8 mouse cellular contexts compared by ENCODE assay signal in the genomic region with DNA sequence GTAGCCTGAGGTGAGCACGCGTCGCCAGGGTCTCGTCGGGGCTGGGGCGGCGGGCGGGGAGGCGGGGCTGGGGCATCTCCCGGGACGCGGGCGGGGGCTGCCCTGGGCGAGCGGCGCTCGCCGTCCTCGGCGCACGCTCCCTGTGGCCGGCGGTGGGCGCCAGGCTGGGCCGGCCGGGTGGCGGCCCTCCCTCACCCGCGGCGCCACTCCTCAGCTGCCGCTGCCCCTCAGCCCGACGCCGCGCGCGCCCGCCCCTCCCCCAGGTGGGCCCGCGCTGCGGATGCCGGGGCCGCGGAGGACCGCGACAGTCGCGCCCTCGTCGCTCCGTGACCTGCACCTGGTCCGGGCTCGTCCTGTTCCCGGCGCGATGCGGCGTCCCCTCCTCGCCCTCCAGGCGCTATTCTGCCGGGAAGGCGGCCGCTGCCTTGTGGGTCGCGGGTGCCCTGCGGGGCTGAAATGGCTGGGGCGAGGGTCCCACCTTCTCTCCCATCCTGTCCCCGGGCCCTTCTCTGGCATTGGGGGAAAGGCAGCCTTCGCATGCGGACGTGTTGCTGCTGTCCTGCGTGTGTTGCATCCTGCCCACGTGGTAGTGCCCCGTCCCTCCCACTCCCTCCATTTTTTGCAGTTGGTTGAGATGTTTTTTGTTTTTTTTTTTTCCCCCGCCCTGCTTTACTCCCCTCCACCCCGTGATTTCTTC. TPM values are rescaled to one million over a fixed set of nuclear protein-coding genes. Genes with fewer than 3 reads are reported as not detected.
A peak's percentile ranks its signal among the peaks of the same experiment; 100 is the strongest.
DNase-seq lines count a peak whose midpoint lies in the region; ATAC-seq and TF ChIP-seq lines count a peak whose summit lies in the region.

No protein-coding gene starts in this region.

- peak; percentile 29 for ATAC-seq in intestine, postnatal 0 days
- ATAC-seq in liver, embryonic 16.5 days (ENCODE audit: low read depth), result peak; percentile 61

- peak overlapping the region; percentile 97 for H3K9ac ChIP-seq in intestine, postnatal 0 days (ENCODE audit: low read depth, low read length)
- peak overlapping the region; percentile 93 for H3K9ac ChIP-seq in liver, embryonic 16.5 days (ENCODE audit: low read depth, low read length)

- under 1% methylated on average over 57 of the region's 76 CpGs for WGBS in intestine, postnatal 0 days
- under 1% methylated on average over 71 of the region's 76 CpGs for WGBS in liver, embryonic 16.5 days (ENCODE audit: insufficient replicate concordance)

- no peaks in the 10 kb centered on the region for H3K36me3 ChIP-seq in intestine, postnatal 0 days (ENCODE audit: control insufficient read depth, insufficient read depth)
- H3K36me3 ChIP-seq in liver, embryonic 16.5 days (ENCODE audit: control insufficient read depth, insufficient read depth), result no peaks in the 10 kb centered on the region
- H3K36me3 ChIP-seq in testis, adult 2 months (ENCODE audit: control insufficient read depth, insufficient read depth, low read length), result no peaks in the 10 kb centered on the region

- H3K4me2 ChIP-seq in intestine, postnatal 0 days (replicated peaks; ENCODE audit: low read depth), result peak overlapping the region; percentile 91
- H3K4me2 ChIP-seq in liver, embryonic 16.5 days (ENCODE audit: low read depth, low read length), result peak overlapping the region; percentile 90

- no peak; the same call in 1 of the 2 replicates for TF ChIP-seq POLR2A in testis, adult 2 months (IDR thresholded peaks at IDR 0.05; ENCODE audit: control insufficient read depth, low read depth, low read length)

- peak overlapping the region; percentile 99 for H3K27ac ChIP-seq in intestine, postnatal 0 days (ENCODE audit: low read depth, low read length)
- peak overlapping the region; percentile 91 for H3K27ac ChIP-seq in liver, embryonic 16.5 days (ENCODE audit: low read length)
- peak overlapping the region; percentile 91 for H3K27ac ChIP-seq in testis, adult 2 months (ENCODE audit: control insufficient read depth, insufficient read depth, low read depth, low read length)

- H3K4me3 ChIP-seq in intestine, postnatal 0 days (ENCODE audit: low read depth, low read length), result peak overlapping the region; percentile 91
- peak overlapping the region; percentile 92 for H3K4me3 ChIP-seq in liver, embryonic 16.5 days (ENCODE audit: low read depth, low read length)
- H3K4me3 ChIP-seq in testis, adult 2 months (ENCODE audit: control insufficient read depth, low read depth, low read length), result peak overlapping the region; percentile 98

- TF ChIP-seq CTCF in intestine, postnatal 0 days (IDR thresholded peaks at IDR 0.05; ENCODE audit: low read depth), result no peak
- no peak for TF ChIP-seq CTCF in testis, adult 2 months (IDR thresholded peaks at IDR 0.05; ENCODE audit: control insufficient read depth, insufficient read depth, insufficient replicate concordance, low read depth, low read length)

- peak; percentile 76 for DNase-seq in A20 (ENCODE audit: low read depth, low spot score)
- DNase-seq in T-cell, adult 2 months (ENCODE audit: low spot score), result peak; percentile 70
- DNase-seq in embryo, embryonic 11.5 days (ENCODE audit: low read depth, low spot score), result peak; percentile 39
- peak; percentile 37 to 65 for DNase-seq in gastrocnemius, postnatal 4 days (ENCODE audit: low spot score in 2 of 2)
- DNase-seq in neural tube, embryonic 10.5 days (ENCODE audit: extremely low spot score, low spot score), result peak; percentile 73

- peaks cover 7% of the 10 kb centered on the region for H3K4me1 ChIP-seq in intestine, postnatal 0 days (replicated peaks; ENCODE audit: control insufficient read depth, insufficient read depth, low read length)
- H3K4me1 ChIP-seq in liver, embryonic 16.5 days (ENCODE audit: control insufficient read depth, low read depth, low read length), result peaks cover 18% of the 10 kb centered on the region
- peaks cover 3% of the 10 kb centered on the region; the same call in 1 of the 2 replicates for H3K4me1 ChIP-seq in testis, adult 2 months (ENCODE audit: control insufficient read depth, insufficient read depth, low read length)

- no peaks in the 10 kb centered on the region for H3K9me3 ChIP-seq in intestine, postnatal 0 days (ENCODE audit: control insufficient read depth)
- H3K9me3 ChIP-seq in liver, embryonic 16.5 days (replicated peaks; ENCODE audit: control insufficient read depth, low read length), result no peaks in the 10 kb centered on the region

- H3K27me3 ChIP-seq in intestine, postnatal 0 days (replicated peaks; ENCODE audit: control insufficient read depth, insufficient read depth, low read length), result no peaks in the 10 kb centered on the region
- no peaks in the 10 kb centered on the region for H3K27me3 ChIP-seq in liver, embryonic 16.5 days (ENCODE audit: control insufficient read depth, insufficient read depth, low read depth, low read length)
- H3K27me3 ChIP-seq in testis, adult 2 months (ENCODE audit: control insufficient read depth, insufficient read depth, low read length), result no peaks in the 10 kb centered on the region

RNA-seq across cellular contexts. Expression of a gene that starts 0.7 kb away (rescaled TPM):
- 10 to 100 TPM in 1 of 2 experiments, 1 to 10 TPM in 1; 9.4 to 10.5 TPM for total RNA-seq in gastrocnemius, postnatal 4 days (2021)
- 4.8 and 5.9 TPM in 2 replicates for polyA plus RNA-seq in intestine, postnatal 0 days (2015; fragmentation: Nextera tagmentation; extraction: Ambion mirVana)
- 1.3 and 1.4 TPM in 2 replicates for polyA plus RNA-seq in liver, embryonic 16.5 days (2015; fragmentation: Nextera tagmentation; extraction: Ambion mirVana)
- polyA plus RNA-seq in testis, adult 2 months (2012; rRNA removed), result 10.3 and 12.0 TPM in 2 replicates

RNA-seq across cellular contexts. Expression of a gene that starts 3.2 kb away (rescaled TPM):
- 10 to 100 TPM; 45.3 to 52.9 TPM for total RNA-seq in gastrocnemius, postnatal 4 days (2021)
- 11.8 and 13.9 TPM in 2 replicates for polyA plus RNA-seq in intestine, postnatal 0 days (2015; fragmentation: Nextera tagmentation; extraction: Ambion mirVana)
- 5.3 and 5.4 TPM in 2 replicates for polyA plus RNA-seq in liver, embryonic 16.5 days (2015; fragmentation: Nextera tagmentation; extraction: Ambion mirVana)
- polyA plus RNA-seq in testis, adult 2 months (2012; rRNA removed), result 7.2 and 8.8 TPM in 2 replicates

RNA-seq across cellular contexts. Expression of a gene that starts 47.6 kb away (rescaled TPM):
- total RNA-seq in gastrocnemius, postnatal 4 days (2021), result 1 to 10 TPM in 1 of 2 experiments, under 1 TPM in 1; 0.59 to 1.2 TPM
- polyA plus RNA-seq in intestine, postnatal 0 days (2015; fragmentation: Nextera tagmentation; extraction: Ambion mirVana), result 0.35 TPM in 2 replicates
- polyA plus RNA-seq in liver, embryonic 16.5 days (2015; fragmentation: Nextera tagmentation; extraction: Ambion mirVana), result 0.05 TPM in 1 of 2 replicates, not detected in the other
- 0.46 and 0.65 TPM in 2 replicates for polyA plus RNA-seq in testis, adult 2 months (2012; rRNA removed)

Comparison
In these comparisons a context has a peak if more than half of its experiments do, and no peak if none do; other contexts are left out.
1. Peak in every context shown above with its lines: DNase-seq, ATAC-seq, H3K4me3 ChIP-seq and H3K27ac ChIP-seq.